Comparison of ENCODE assay signal across 20 mouse cellular contexts in the genomic region with DNA sequence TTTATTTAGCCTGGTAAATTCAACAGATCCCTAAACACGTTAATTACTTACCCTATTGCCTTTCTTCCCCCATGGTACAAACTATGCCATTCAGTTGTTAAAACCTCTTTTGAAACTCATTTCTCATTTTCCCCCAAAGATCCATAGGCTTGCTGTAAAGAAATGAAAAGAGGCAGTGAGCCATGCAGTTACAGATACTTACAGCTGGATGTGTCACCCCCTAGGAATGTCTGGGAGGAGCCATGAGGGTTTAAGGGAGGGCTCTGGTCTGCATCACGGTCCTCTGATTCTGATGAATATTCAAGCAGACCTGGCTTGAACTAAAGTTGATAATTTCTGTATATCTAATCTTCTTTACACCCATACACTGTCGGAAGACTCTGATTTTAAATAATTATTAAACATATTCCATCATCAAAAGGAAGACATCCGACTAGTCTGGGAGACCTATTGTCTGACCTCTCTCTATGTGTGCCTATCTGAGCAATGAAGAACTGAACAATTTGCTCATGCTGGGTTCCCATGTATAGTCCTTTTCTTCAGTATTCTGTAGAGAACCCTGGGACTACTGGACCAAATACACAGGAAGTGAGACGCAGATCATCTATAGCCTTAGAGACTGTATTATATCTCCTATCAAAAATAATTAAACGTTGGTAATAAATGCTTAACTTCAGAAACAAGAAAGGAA.
A peak's percentile ranks its signal among the peaks of the same experiment; 100 is the strongest.
DNase-seq lines count a peak whose midpoint lies in the region; ATAC-seq lines count a peak whose summit lies in the region.
"Had no signal": no experiment of that assay in that cellular context is flagged by ENCODE, and none has a peak within 500 bp of the region (broad histone marks: within the 10 kb centered on the region; RNA-seq: fewer than 3 reads in every experiment).

No protein-coding gene starts in this region.

- H3K4me2 ChIP-seq in hindbrain, embryonic 11.5 days (replicated peaks; ENCODE audit: low read depth, low read length), result no peak overlapping the region
- no peak overlapping the region for H3K4me2 ChIP-seq in midbrain, embryonic 12.5 days (replicated peaks)
- H3K4me2 ChIP-seq: limb, embryonic 15.5 days had no signal

- intact Hi-C loops in heart, postnatal 10 days (cut with DNase I), result no loop called here

- no peak overlapping the region for H3K9ac ChIP-seq in hindbrain, embryonic 11.5 days (ENCODE audit: low read depth, low read length)
- no peak overlapping the region for H3K9ac ChIP-seq in midbrain, embryonic 12.5 days (replicated peaks)
- H3K9ac ChIP-seq: limb, embryonic 15.5 days had no signal

- DNase-seq in hindbrain, embryonic 11.5 days (ENCODE audit: low spot score), result peak; percentile 16
- no peak for DNase-seq in hindbrain, embryonic 10.5 days (ENCODE audit: low spot score)
- no peak for DNase-seq in midbrain, embryonic 10.5 days (ENCODE audit: low spot score)
- DNase-seq in embryo, embryonic 10.5 days (ENCODE audit: low spot score), result peak; percentile 55
- DNase-seq in mesoderm, embryonic 11.5 days (ENCODE audit: low read depth, low spot score), result peak; percentile 12
- no peak for DNase-seq in thymus, postnatal 14 days
- DNase-seq in heart, postnatal 10 days, result no peak
- DNase-seq: adrenal gland, adult 2 months; B cell, adult 2 months; cerebellum, adult 18-20 months; gastrocnemius, adult 2 months; heart, postnatal 14 days; kidney, postnatal 36 days; lung, adult 18-20 months; right cerebral cortex, postnatal 25 days; thymus, postnatal 4 days had no signal

- ATAC-seq in hindbrain, embryonic 11.5 days (ENCODE audit: low FRiP score), result peak; percentile 84
- ATAC-seq in midbrain, embryonic 12.5 days (ENCODE audit: low FRiP score, low read depth), result peak; percentile 87
- ATAC-seq: inflammation-experienced regulatory T-cells, adult 6 months had no signal

- H3K4me1 ChIP-seq in hindbrain, embryonic 11.5 days (replicated peaks; ENCODE audit: control insufficient read depth, insufficient read depth, low read length), result no peaks in the 10 kb centered on the region
- peaks cover 9% of the 10 kb centered on the region; the same call in 1 of the 2 replicates for H3K4me1 ChIP-seq in hindbrain, embryonic 10.5 days (replicated peaks)
- peaks cover 8% of the 10 kb centered on the region; the same call in 1 of the 2 replicates for H3K4me1 ChIP-seq in midbrain, embryonic 12.5 days
- H3K4me1 ChIP-seq in midbrain, embryonic 10.5 days, result peaks cover 9% of the 10 kb centered on the region
- H3K4me1 ChIP-seq: limb, embryonic 15.5 days had no signal

- H3K4me3 ChIP-seq in hindbrain, embryonic 11.5 days (ENCODE audit: low read depth, low read length), result no peak overlapping the region
- H3K4me3 ChIP-seq in hindbrain, embryonic 10.5 days, result no peak overlapping the region
- no peak overlapping the region for H3K4me3 ChIP-seq in midbrain, embryonic 12.5 days
- no peak overlapping the region for H3K4me3 ChIP-seq in midbrain, embryonic 10.5 days
- H3K4me3 ChIP-seq: gastrocnemius, adult 2 months; limb, embryonic 15.5 days had no signal

- no peaks in the 10 kb centered on the region for H3K9me3 ChIP-seq in hindbrain, embryonic 11.5 days (ENCODE audit: control insufficient read depth, low read length)
- H3K9me3 ChIP-seq in hindbrain, embryonic 10.5 days, result no peaks in the 10 kb centered on the region
- H3K9me3 ChIP-seq in midbrain, embryonic 12.5 days, result no peaks in the 10 kb centered on the region
- H3K9me3 ChIP-seq in midbrain, embryonic 10.5 days (replicated peaks), result no peaks in the 10 kb centered on the region
- H3K9me3 ChIP-seq: limb, embryonic 15.5 days had no signal

- no peaks in the 10 kb centered on the region for H3K27me3 ChIP-seq in hindbrain, embryonic 11.5 days (ENCODE audit: control insufficient read depth, insufficient read depth, low read length)
- no peaks in the 10 kb centered on the region for H3K27me3 ChIP-seq in hindbrain, embryonic 10.5 days (ENCODE audit: insufficient read depth, poor library complexity, severe bottlenecking)
- H3K27me3 ChIP-seq in midbrain, embryonic 12.5 days, result no peaks in the 10 kb centered on the region
- no peaks in the 10 kb centered on the region for H3K27me3 ChIP-seq in midbrain, embryonic 10.5 days (ENCODE audit: low read depth, poor library complexity, severe bottlenecking)
- H3K27me3 ChIP-seq: limb, embryonic 15.5 days had no signal

- no peaks in the 10 kb centered on the region for H3K36me3 ChIP-seq in hindbrain, embryonic 11.5 days (ENCODE audit: control insufficient read depth, insufficient read depth, low read length)
- no peaks in the 10 kb centered on the region for H3K36me3 ChIP-seq in hindbrain, embryonic 10.5 days
- no peaks in the 10 kb centered on the region for H3K36me3 ChIP-seq in midbrain, embryonic 12.5 days
- no peaks in the 10 kb centered on the region for H3K36me3 ChIP-seq in midbrain, embryonic 10.5 days
- H3K36me3 ChIP-seq: limb, embryonic 15.5 days had no signal

- WGBS in hindbrain, embryonic 11.5 days, result 63% methylated on average over 6 of the region's 6 CpGs
- WGBS in hindbrain, embryonic 10.5 days, result 61% methylated on average over 6 of the region's 6 CpGs
- 48% methylated on average over 6 of the region's 6 CpGs for WGBS in midbrain, embryonic 12.5 days
- 61% methylated on average over 6 of the region's 6 CpGs for WGBS in midbrain, embryonic 10.5 days

- no peak overlapping the region for H3K27ac ChIP-seq in hindbrain, embryonic 11.5 days (ENCODE audit: low read depth, low read length)
- H3K27ac ChIP-seq in hindbrain, embryonic 10.5 days, result no peak overlapping the region
- no peak overlapping the region for H3K27ac ChIP-seq in midbrain, embryonic 12.5 days (replicated peaks)
- H3K27ac ChIP-seq in midbrain, embryonic 10.5 days (replicated peaks), result no peak overlapping the region
- H3K27ac ChIP-seq: gastrocnemius, adult 2 months; limb, embryonic 15.5 days; macrophage had no signal

Comparison
In these comparisons a context has a peak if more than half of its experiments do, and no peak if none do; other contexts are left out.
1. DNase-seq: peak in hindbrain, embryonic 11.5 days (single experiment), embryo, embryonic 10.5 days (single experiment) and mesoderm, embryonic 11.5 days (single experiment); none in hindbrain, embryonic 10.5 days (single experiment), midbrain, embryonic 10.5 days (single experiment), thymus, postnatal 14 days (single experiment) and heart, postnatal 10 days (0 of 2).